Mouse (Mus musculus) liver, embryonic 14.5 days (tissue): ENCODE measurements around the gene Ttc17. TPM values are rescaled to one million over a fixed set of nuclear protein-coding genes. Genes with fewer than 3 reads are reported as not detected.

Experiments used
- ATAC-seq: fragments of 200-750 bp; cut with Nextera tagmentation; 2 replicates; pipeline ENCODE4 v1.8.0; 2017; ENCODE audit warnings: moderate number of reproducible peaks, mild to moderate bottlenecking, moderate library complexity; ENCODE audit not compliant: insufficient read depth
- DNase-seq, 3 experiments: peaks; one replicate each; pipeline ENCODE4 v3.0.0-alpha.2; 2012 to 2013; ENCODE audit warnings: low read depth in 3 of 3, low spot score in 3 of 3
- H3K27ac ChIP-seq: fragments of 300-500 bp; sonication (generic); 2 replicates; pipeline ENCODE4 v1.5.1; 2014; ENCODE audit warnings: moderate library complexity, mild to moderate bottlenecking, control low read depth, inconsistent platforms
- H3K27me3 ChIP-seq: fragments of 300-500 bp; sonication (generic); 2 replicates; pipeline ENCODE4 v1.6.1; 2014; ENCODE audit warnings: mild to moderate bottlenecking, low read length, moderate library complexity; ENCODE audit not compliant: control insufficient read depth, insufficient read depth
- H3K36me3 ChIP-seq: fragments of 300-500 bp; sonication (generic); replicated peaks from 2 replicates; pipeline ENCODE4 v1.6.1; 2014; ENCODE audit warnings: low read depth; ENCODE audit not compliant: control insufficient read depth, insufficient read depth
- H3K4me1 ChIP-seq, 2 experiments: fragments of 200-500 bp in 1 of 2; fragments of 300-500 bp in 1 of 2; sonication (generic) in 1 of 2; replicated peaks; 2 replicates each; pipeline ENCODE4 v1.6.1; 2012 to 2014; ENCODE audit warnings: antibody characterized with exemption in 1 of 2, inconsistent platforms in 1 of 2, low read length in 1 of 2; ENCODE audit not compliant: control insufficient read depth in 2 of 2, insufficient read depth in 2 of 2
- H3K4me2 ChIP-seq: fragments of 300-500 bp; sonication (generic); 2 replicates; pipeline ENCODE4 v1.6.1; 2014; ENCODE audit warnings: low read depth, mild to moderate bottlenecking, control low read depth, moderate library complexity
- H3K4me3 ChIP-seq, 2 experiments: fragments of 200-500 bp in 1 of 2; fragments of 300-500 bp in 1 of 2; sonication (generic) in 1 of 2; 2 replicates each; pipeline ENCODE4 v1.5.1; 2012 to 2014; ENCODE audit warnings: low read depth in 2 of 2, low read length in 2 of 2, mild to moderate bottlenecking in 2 of 2, control low read depth in 1 of 2, inconsistent platforms in 1 of 2, moderate library complexity in 1 of 2; ENCODE audit not compliant: insufficient read depth in 1 of 2
- H3K9ac ChIP-seq: fragments of 300-500 bp; sonication (generic); replicated peaks from 2 replicates; pipeline ENCODE4 v1.6.1; 2014; ENCODE audit warnings: mild to moderate bottlenecking, control low read depth, moderate library complexity
- H3K9me3 ChIP-seq: fragments of 300-500 bp; sonication (generic); 2 replicates; pipeline ENCODE4 v1.6.1; 2016; ENCODE audit warnings: low read length, mixed read lengths; ENCODE audit not compliant: control insufficient read depth
- CTCF ChIP-seq: IDR thresholded peaks from 2 replicates; pipeline ENCODE4 v1.5.1; 2016; ENCODE audit warnings: antibody characterized with exemption, low read depth, control low read depth
- EP300 ChIP-seq: IDR thresholded peaks from 2 replicates; pipeline ENCODE4 v1.6.1; 2016; ENCODE audit warnings: antibody characterized with exemption, low read depth
- WGBS: fragments of 180-500 bp; shearing (Covaris S2); extraction: QIAGEN DNeasy Blood & Tissue Kit; methylation state at CpG from one replicate; pipeline ENCODE4 v1.1.7; 2014; ENCODE audit not compliant: insufficient replicate concordance; 5-methylcytosine and 5-hydroxymethylcytosine counted together
- polyA plus RNA-seq, 2 experiments: library from polyadenylated mRNA; depleted of rRNA in 1 of 2; stranded (reverse) in 1 of 2; unstranded in 1 of 2; fragments of >200 nt; fragmentation: Nextera tagmentation in 1 of 2; extraction: Ambion mirVana in 1 of 2; gene quantifications; 2 replicates each; pipeline versions ENCODE4 v1.2.1 to v1.2.3; 2012 to 2014

Ttc17 gene
- polyA plus RNA-seq, 2 experiments = 3.6 to 5.1 TPM

GRCm38 (mm10) chr2:94381057-94381647 lies 25.3 kb downstream of the Ttc17 start:
- Histone ChIP-seq H3K9me3 (no peaks in the 10 kb centered on the region), H3K36me3 (0 out of 2 replicates have a peak, but pooled peaks cover 3% of the 10 kb centered on the region), H3K4me1 (no peaks in the 10 kb centered on the region), H3K4me3 (no peak overlapping the region), H3K4me2 (no peak overlapping the region), H3K27me3 (no peaks in the 10 kb centered on the region), H3K9ac (no peak overlapping the region), H3K27ac (no peak overlapping the region)
- WGBS = 85% methylated on average over 2 of the region's 2 CpGs
- no peak for TF ChIP-seq CTCF
- no peak for TF ChIP-seq EP300
- DNase-seq (no peak), ATAC-seq (no peak)

GRCm38 (mm10) chr2:94378678-94379077 lies 27.8 kb downstream of the Ttc17 start:
- no peak overlapping the region for H3K27ac ChIP-seq
- 83% methylated on average over 11 of the region's 11 CpGs for WGBS
- no peaks in the 10 kb centered on the region for H3K4me1 ChIP-seq
- TF ChIP-seq CTCF = 0 out of 2 replicates have a peak, but pooled peaks have one; percentile 7
- TF ChIP-seq EP300 = no peak
- H3K27me3 ChIP-seq = no peaks in the 10 kb centered on the region
- peaks cover 5% of the 10 kb centered on the region for H3K36me3 ChIP-seq
- H3K4me2 ChIP-seq = no peak overlapping the region
- no peak for ATAC-seq
- DNase-seq = no peak
- no peaks in the 10 kb centered on the region for H3K9me3 ChIP-seq
- H3K4me3 ChIP-seq = no peak overlapping the region
- no peak overlapping the region for H3K9ac ChIP-seq

- Histone ChIP-seq H3K9me3 (no peaks in the 10 kb centered on the region), H3K27me3 (no peaks in the 10 kb centered on the region), H3K27ac (no peak overlapping the region), H3K4me1 (no peaks in the 10 kb centered on the region), H3K9ac (no peak overlapping the region), H3K36me3 (peaks cover 4% of the 10 kb centered on the region), H3K4me3 (no peak overlapping the region), H3K4me2 (no peak overlapping the region)
- no peak for DNase-seq
- peak; percentile 55 for TF ChIP-seq CTCF
- TF ChIP-seq EP300 = no peak
- WGBS = 69% methylated on average over 6 of the region's 6 CpGs
- no peak for ATAC-seq
These were observed 35.4 kb downstream of the Ttc17 start for GRCm38 (mm10) chr2:94371093-94371492.

- ATAC-seq (no peak), DNase-seq (no peak)
- Histone ChIP-seq H3K27ac (no peak overlapping the region), H3K4me1 (no peaks in the 10 kb centered on the region), H3K27me3 (no peaks in the 10 kb centered on the region), H3K9ac (no peak overlapping the region), H3K4me2 (no peak overlapping the region), H3K9me3 (no peaks in the 10 kb centered on the region), H3K4me3 (no peak overlapping the region), H3K36me3 (peaks cover 12% of the 10 kb centered on the region)
- TF ChIP-seq CTCF (no peak), EP300 (no peak)
- WGBS = 81% methylated on average over 6 of the region's 6 CpGs
These were observed 42.7 kb downstream of the Ttc17 start for GRCm38 (mm10) chr2:94363821-94364220.

- no peak overlapping the region for H3K4me2 ChIP-seq
- 15% methylated on average over 4 of the region's 4 CpGs for WGBS
- no peak for DNase-seq
- TF ChIP-seq CTCF (no peak), EP300 (no peak)
- no peak overlapping the region for H3K4me3 ChIP-seq
- ATAC-seq = no peak
- peaks cover 15% of the 10 kb centered on the region for H3K36me3 ChIP-seq
- H3K9ac ChIP-seq = no peak overlapping the region
- no peaks in the 10 kb centered on the region for H3K27me3 ChIP-seq
- H3K9me3 ChIP-seq = no peaks in the 10 kb centered on the region
- no peak overlapping the region for H3K27ac ChIP-seq
- H3K4me1 ChIP-seq = no peaks in the 10 kb centered on the region
These were observed 46.0 kb downstream of the Ttc17 start for GRCm38 (mm10) chr2:94360398-94360973.
